Mouse (Mus musculus) left cerebral cortex, postnatal 36 days (tissue): ENCODE results near the gene Pafah1b1. TPM values are rescaled to one million over a fixed set of nuclear protein-coding genes. Genes with fewer than 3 reads are reported as not detected.

Experiments used
- DNase-seq, 2 experiments: peaks; one replicate each; pipeline ENCODE4 v3.0.0; 2021 to 2022; ENCODE audit warnings: low spot score in 2 of 2, mixed read lengths in 1 of 2
- intact Hi-C: fragments of 180-260 bp; cut with DNase I; formaldehyde crosslinking; loops from one replicate; pipeline ENCODE4 v1.15.1; 2025
- total RNA-seq, 2 experiments: library from RNA; stranded (reverse); gene quantifications; 2 replicates each; pipeline ENCODE4 v1.2.3; 2021

The Pafah1b1 gene
- total RNA-seq, 2 experiments from 2014 or later: 389 to 402 TPM

DNA sequence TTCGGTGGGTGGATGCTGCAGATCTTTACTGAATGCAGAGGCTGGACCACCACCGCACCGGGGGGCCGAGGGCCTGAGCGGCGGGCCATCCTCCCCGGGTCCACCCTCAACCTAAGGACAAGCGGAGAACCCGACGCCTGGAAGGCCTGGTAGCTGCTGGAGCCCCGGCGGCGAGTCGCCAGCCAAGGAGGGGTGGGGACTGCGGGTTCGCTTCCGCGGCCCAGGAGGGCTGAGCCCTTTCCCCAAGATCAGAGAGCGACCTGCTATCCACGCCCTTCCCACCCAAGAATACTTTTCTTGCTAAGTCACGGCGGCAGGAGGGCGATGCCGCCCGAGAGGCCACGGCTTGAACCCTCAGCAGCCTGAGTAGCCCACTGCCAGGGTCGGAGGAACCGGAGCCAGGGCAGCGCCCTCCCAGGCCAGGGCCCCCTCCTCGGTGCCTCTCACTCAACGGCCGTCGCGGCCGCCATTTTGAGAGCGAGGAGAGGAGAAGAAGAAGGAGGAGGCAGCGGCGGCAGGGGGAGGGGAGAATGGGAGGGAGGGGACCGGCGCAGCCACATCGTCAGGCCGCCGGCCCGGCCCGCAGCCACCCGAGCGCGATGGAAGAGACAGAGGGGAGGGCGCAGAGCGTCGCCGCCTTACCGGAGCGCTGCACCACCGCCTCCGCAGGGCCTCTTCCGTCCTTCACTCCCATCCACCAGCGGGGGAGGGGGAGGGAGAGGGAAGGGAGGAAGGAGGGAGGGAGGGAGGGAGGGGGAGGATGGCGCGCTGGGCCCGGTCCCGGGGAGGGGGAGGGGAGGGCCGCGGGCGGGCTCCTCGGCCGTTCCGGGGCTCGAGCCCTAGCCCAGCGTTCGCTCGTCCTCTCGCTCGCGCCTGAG, 874 bp downstream of the Pafah1b1 start:
- DNase-seq: peak; percentile 82 to 86
- intact Hi-C loops: loop anchor here (2.0 to 5.0 kb wide), 3 partner anchors 47 to 109 kb away; partner anchors contain the start of genes Mettl16 and Mnt

DNA sequence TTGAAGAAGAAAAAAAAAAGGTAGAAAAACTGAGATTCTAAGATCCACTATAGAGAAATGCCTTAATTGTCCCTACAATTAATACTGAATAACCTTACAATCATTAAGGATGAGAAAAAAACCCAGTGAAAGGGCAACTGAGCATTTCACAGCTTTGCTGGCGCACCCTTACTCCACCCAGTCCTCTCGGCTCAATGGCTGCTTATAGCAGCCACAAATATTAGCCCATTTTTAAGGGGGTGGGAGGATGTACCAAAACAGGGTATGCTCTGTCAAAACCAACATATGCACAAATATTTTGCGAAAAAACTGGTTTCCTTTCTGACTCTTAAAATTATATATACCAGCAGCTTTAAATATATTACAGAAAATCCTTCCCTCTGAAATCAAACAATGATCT, 2.5 kb downstream of the Pafah1b1 start:
- intact Hi-C loops: loop anchor here (5.0 kb wide), 2 partner anchors 70 to 110 kb away; partner anchors contain the start of gene Mnt

DNA sequence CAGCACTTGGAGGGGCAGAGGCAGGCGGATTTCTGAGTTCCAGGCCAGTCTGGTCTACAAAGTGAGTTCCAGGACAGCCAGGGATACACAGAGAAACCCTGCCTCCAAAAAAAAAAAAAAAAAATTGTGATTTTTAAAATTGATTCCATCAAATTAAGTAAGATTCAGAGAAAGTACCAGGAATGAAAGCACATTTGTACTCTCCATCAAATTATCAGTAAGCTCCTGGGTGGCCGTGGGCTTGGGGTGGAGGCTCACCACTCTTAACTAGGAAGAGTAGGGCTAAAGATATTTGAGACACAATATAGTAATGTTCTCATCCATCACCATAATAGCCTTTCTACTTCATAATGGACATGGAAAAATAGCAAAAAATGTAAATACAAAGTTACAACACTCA, 3.3 kb downstream of the Pafah1b1 start:
- intact Hi-C loops: loop anchor here (5.0 kb wide), 2 partner anchors 69 to 111 kb away; partner anchors contain the start of gene Mnt
- DNase-seq: no peak

More for the DNA sequence above, 2.5 kb downstream of the Pafah1b1 start:
- no peak for DNase-seq

GRCm38 (mm10) chr11:74720668-74721067, 3.8 kb downstream of the Pafah1b1 start:
- intact Hi-C loops: loop anchor here (5.0 kb wide), 2 partner anchors 68 to 112 kb away; partner anchors contain the start of gene Mnt

GRCm38 (mm10) chr11:74715971-74716525, 8.4 kb downstream of the Pafah1b1 start:
- intact Hi-C loops: no loop called here
- DNase-seq: no peak

More at GRCm38 (mm10) chr11:74720668-74721067, 3.8 kb downstream of the Pafah1b1 start:
- DNase-seq: no peak

DNA sequence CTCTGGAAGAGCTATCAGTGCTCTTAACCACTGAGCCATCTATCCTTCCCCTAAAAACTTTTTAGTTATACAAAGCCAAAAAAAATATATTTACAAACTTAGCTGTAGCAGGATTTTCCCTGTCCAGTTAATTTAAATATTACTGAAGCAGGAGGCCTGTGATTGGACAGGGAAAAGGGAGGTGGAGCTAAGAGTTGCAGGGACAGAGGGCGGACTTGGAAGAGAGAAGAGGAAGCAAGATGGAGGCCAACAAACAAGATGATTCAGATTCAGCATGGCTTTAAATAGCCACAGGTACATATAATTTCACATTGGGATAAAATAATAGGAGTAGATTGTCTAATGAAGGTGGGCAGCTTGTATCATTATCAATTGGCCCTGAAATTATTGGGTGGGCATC, 13.8 kb downstream of the Pafah1b1 start:
- intact Hi-C loops: no loop called here
- no peak for DNase-seq

DNA sequence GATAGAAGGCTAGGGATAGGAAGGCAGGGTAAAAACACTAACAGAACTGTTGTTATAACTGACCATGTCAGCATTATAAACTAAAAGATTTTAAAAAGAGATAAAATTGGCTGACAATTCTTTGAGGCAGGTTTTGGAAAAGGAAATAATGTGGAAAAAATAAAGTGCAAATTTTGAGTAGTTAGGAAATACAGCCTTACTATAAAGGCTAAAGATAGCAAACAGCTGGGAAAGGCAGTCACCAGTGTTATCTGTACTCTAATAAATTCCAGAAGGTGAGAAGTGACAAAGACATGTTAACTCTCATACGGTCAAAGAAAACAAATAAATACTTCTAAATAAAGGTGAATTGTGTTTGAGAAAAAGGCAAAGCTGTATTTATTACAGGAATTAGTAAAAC, 15.7 kb downstream of the Pafah1b1 start:
- intact Hi-C loops: no loop called here
- no peak for DNase-seq

- intact Hi-C loops: no loop called here
- no peak for DNase-seq
Measured at GRCm38 (mm10) chr11:74704068-74704467, 20.4 kb downstream of the Pafah1b1 start.

GRCm38 (mm10) chr11:74699505-74699904, 25.0 kb downstream of the Pafah1b1 start:
- DNase-seq: no peak
- intact Hi-C loops: no loop called here

DNA sequence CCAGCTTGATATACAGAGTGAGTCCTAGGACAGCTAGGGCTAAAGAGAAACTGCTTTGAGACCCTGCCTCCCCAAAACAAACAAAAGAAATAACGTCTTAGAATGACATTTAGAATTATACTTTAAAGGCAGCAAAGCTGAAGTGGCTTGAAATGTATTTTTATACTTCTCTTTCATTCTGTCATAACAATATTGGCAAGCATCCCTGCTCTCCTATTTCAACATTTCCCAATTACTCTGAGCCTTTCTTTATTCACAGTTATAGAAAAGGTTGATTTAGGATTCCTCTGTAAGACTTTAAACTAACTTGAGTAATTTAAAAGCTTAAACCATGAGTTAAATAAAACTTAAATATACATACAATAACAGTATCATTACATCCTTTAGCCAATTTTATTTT, 32.3 kb downstream of the Pafah1b1 start:
- DNase-seq: no peak
- intact Hi-C loops: no loop called here

DNA sequence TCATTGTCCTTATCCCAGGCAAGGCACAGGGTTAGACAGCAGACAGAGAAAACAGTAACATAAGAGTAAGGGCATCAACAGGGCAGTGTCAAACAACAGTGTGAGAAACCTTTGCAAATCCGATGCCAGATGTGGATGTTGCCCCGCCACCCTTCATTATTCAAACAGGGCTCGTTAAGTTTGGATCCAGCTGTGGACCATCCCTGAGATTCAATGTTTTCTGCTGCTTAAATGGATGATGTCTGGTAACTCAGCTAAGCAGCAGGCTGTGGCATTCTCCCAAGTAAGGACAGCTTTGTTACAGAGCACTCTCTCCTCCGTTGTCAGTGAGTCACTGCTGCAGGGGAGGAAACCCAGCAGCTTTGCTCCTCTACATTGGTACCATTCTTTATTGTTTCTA, 49.3 kb downstream of the Pafah1b1 start:
- intact Hi-C loops: loop anchor here (10.0 kb wide), 1 partner anchor 100 kb away; the partner anchor contains the start of gene Mettl16

DNA sequence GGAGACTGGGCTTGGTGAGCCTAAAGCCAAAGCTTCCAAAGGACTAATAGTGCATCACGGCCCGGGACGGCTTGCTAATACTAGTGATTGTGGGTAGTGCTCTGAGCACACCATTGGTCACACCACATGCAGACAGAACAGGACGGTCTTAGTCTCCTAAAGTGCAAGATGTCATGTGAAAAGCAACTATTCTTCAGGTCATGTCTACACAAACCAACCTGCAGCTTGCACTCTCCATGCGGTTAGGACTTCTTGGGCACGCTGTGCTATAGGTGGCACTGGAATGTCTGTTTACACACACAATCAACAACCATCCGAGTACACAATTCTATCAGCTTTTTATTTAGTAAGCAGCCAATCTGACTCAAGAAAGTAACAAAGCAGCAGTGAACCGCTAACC, 49.8 kb downstream of the Pafah1b1 start:
- intact Hi-C loops: loop anchor here (10.0 kb wide), 1 partner anchor 100 kb away; the partner anchor contains the start of gene Mettl16
- peak in 1 of 2 experiments; percentile 3 for DNase-seq

More for the DNA sequence above, 49.3 kb downstream of the Pafah1b1 start:
- DNase-seq: peak in 1 of 2 experiments; percentile 51

- intact Hi-C loops: loop anchor here (10.0 kb wide), 1 partner anchor 101 kb away; the partner anchor contains the start of gene Mettl16
- peak in 1 of 2 experiments; percentile 3 for DNase-seq
Measured at GRCm38 (mm10) chr11:74673561-74673960, 50.9 kb downstream of the Pafah1b1 start.

GRCm38 (mm10) chr11:74672901-74673513, 51.5 kb downstream of the Pafah1b1 start:
- intact Hi-C loops: loop anchor here (10.0 kb wide), 1 partner anchor 102 kb away; the partner anchor contains the start of gene Mettl16

GRCm38 (mm10) chr11:74671839-74672238, 52.6 kb downstream of the Pafah1b1 start:
- intact Hi-C loops: loop anchor here (10.0 kb wide), 1 partner anchor 103 kb away; the partner anchor contains the start of gene Mettl16
- DNase-seq: no peak

More at GRCm38 (mm10) chr11:74672901-74673513, 51.5 kb downstream of the Pafah1b1 start:
- peak in 1 of 2 experiments; percentile 3 for DNase-seq

DNA sequence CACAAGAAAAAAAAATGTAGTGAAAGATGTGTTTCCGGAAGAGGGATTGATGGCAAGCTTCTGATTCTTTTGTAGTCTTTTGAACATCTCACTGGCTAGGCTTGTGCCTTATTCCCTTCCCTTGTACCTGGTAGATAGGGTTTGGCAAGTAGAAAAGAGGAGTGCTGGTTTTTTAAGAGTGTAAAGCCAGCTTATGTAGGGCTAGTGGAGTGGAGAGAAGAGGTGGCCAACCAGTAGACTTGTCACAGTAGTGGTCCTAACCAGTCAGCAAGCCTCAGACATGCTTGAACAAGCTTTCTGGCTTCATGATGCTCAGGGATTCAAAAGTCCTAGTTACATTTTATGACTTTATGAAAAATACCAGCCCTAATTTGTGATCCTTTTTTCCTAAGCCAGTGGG, 53.5 kb downstream of the Pafah1b1 start:
- intact Hi-C loops: loop anchor here (10.0 kb wide), 1 partner anchor 104 kb away; the partner anchor contains the start of gene Mettl16
- DNase-seq: peak in 1 of 2 experiments; percentile 1

DNA sequence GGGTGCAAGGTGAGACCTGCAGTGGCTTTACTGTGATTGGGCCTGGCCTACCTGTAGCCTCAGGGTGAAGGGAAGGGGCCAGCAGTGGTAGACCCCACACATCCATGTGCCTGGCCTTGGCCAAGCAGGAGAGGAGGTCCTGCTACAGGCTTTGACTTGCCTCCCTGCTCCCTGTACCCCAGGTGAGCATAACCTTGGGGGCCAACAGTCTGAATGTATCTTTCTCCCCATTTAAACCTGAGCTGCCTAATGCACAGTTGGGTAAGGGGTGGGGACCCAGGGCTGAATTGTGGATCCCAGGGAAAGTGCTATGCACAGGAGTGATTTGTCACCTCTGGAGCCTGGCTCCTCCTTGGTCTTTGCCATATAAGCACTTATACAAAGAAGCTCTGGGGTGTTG, 54.3 kb downstream of the Pafah1b1 start:
- no peak for DNase-seq
- intact Hi-C loops: loop anchor here (10.0 kb wide), 1 partner anchor 105 kb away; the partner anchor contains the start of gene Mettl16

- intact Hi-C loops: no loop called here
- no peak for DNase-seq
Measured at GRCm38 (mm10) chr11:74668971-74669370, 55.5 kb downstream of the Pafah1b1 start.

DNA sequence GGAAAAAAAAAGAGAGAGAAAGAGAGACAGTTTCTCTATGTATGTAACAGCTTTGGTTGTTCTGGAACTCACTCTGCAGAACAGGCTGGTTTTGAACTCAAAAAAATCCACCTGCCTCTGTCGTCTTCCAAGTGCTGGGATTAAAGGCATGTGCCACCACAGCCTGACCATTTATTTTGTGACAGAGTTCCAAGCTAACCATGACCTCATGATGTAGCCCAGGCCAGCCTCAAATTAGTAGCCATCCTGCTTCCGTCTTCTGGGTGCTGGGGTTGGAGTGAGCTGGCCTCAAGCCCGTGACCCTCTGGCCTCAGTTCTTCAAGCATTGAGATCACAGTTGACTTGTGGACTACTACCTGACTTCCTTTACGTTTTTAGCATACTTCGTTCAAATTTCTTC, 56.0 kb downstream of the Pafah1b1 start:
- no peak for DNase-seq
- intact Hi-C loops: no loop called here
